Mouse (Mus musculus) brown adipose tissue, adult 24 weeks (tissue): ENCODE results near the gene Gm49776. TPM values are rescaled to one million over a fixed set of nuclear protein-coding genes. Genes with fewer than 3 reads are reported as not detected.
"Not testable (repeated sequence)": the region's sequence is repeated elsewhere in the genome, so short reads cannot be mapped to it uniquely, and the experiment has no call there.

Source experiments
- H3K27ac ChIP-seq: fragments of 200-500 bp; replicated peaks from 2 replicates; pipeline ENCODE4 v1.5.1; 2012; ENCODE audit warnings: low read depth, mild to moderate bottlenecking, low read length
- H3K4me1 ChIP-seq: fragments of 200-500 bp; 2 replicates; pipeline ENCODE4 v1.6.1; 2012; ENCODE audit warnings: low read length, mixed read lengths; ENCODE audit not compliant: control insufficient read depth, insufficient read depth, insufficient read length
- H3K4me3 ChIP-seq: fragments of 200-500 bp; 2 replicates; pipeline ENCODE4 v1.5.1; 2012; ENCODE audit warnings: low read depth, mild to moderate bottlenecking, low read length, moderate library complexity; ENCODE audit not compliant: insufficient read depth
- polyA plus RNA-seq: library from polyadenylated mRNA; stranded (reverse); fragments of >200 nt; gene quantifications from 2 replicates; pipeline ENCODE4 v1.2.4, GENCODE M21; 2012; ENCODE audit not compliant: missing spikeins, insufficient read depth, insufficient read length

Gm49776 gene
- polyA plus RNA-seq, 1 experiment = not detected

- Histone ChIP-seq H3K4me3 (no peak overlapping the region), H3K4me1 (no peaks in the 10 kb centered on the region), H3K27ac (no peak overlapping the region)
Observed at GRCm38 (mm10) chr16:18198365-18199098, 59.6 kb downstream of the Gm49776 start.

- no peak overlapping the region for H3K27ac ChIP-seq
- H3K4me1 ChIP-seq = no peaks in the 10 kb centered on the region
- no peak overlapping the region for H3K4me3 ChIP-seq
Observed at GRCm38 (mm10) chr16:18197881-18198280, 60.2 kb downstream of the Gm49776 start.

GRCm38 (mm10) chr16:18195561-18195960, 62.6 kb downstream of the Gm49776 start:
- H3K4me1 ChIP-seq, H3K27ac ChIP-seq, H3K4me3 ChIP-seq: not testable (repeated sequence)

Other genes with a start within 250 kb of the Gm49776 start
- gene Dgcr6, start 205.5 kb downstream of the Gm49776 start, polyA plus RNA-seq = 125 and 134 TPM in 2 replicates
- 14.8 and 27.5 TPM in 2 replicates for gene Prodh, start 168.1 kb downstream of the Gm49776 start, polyA plus RNA-seq
- gene Rtn4r, start 130.7 kb downstream of the Gm49776 start, polyA plus RNA-seq = not detected in 2 replicates
- gene Ccdc188, start 40.4 kb downstream of the Gm49776 start, polyA plus RNA-seq = not detected in 2 replicates
- gene Zdhhc8, start 23.2 kb downstream of the Gm49776 start, polyA plus RNA-seq = 4.9 and 5.1 TPM in 2 replicates
- gene Trmt2a, start 9.6 kb downstream of the Gm49776 start, polyA plus RNA-seq = 18.1 and 23.3 TPM in 2 replicates
- 85.5 and 92.7 TPM in 2 replicates for gene Ranbp1, start 9.6 kb downstream of the Gm49776 start, polyA plus RNA-seq
- 4.8 and 4.9 TPM in 2 replicates for gene Dgcr8, start 30.9 kb upstream of the Gm49776 start, polyA plus RNA-seq
- gene Tango2, start 89.8 kb upstream of the Gm49776 start, polyA plus RNA-seq = 23.5 and 26.3 TPM in 2 replicates
- gene Arvcf, start 89.9 kb upstream of the Gm49776 start, polyA plus RNA-seq = 3.8 and 4.7 TPM in 2 replicates
- 77.6 and 92.5 TPM in 2 replicates for gene Txnrd2, start 168.1 kb upstream of the Gm49776 start, polyA plus RNA-seq
- gene Comt, start 168.5 kb upstream of the Gm49776 start, polyA plus RNA-seq = 452 and 497 TPM in 2 replicates
- gene Gnb1l, start 240.4 kb upstream of the Gm49776 start, polyA plus RNA-seq = 4.3 and 6.1 TPM in 2 replicates
- not detected in 2 replicates for gene Rtl10, start 240.6 kb upstream of the Gm49776 start, polyA plus RNA-seq